ENCODE assay signal across 28 mouse cellular contexts in the genomic region with DNA sequence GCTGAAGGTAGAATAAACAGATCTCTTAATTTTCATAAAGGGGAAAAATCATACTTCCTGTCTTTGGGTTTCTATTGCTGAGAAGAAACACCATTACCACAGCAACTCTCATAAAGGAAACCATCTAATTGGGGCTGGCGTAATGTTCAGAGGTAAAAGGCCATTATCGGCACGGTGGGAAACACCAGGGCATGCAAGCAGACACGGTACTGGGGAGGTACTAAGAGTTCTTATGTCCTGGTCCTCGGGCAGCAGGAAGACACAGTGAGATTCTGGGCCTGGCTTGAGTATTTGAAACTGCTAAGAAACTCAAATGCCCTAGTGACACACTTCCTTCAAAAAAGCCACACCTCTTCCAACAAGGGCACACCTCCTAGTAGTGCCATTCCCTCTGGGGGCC. TPM values are rescaled to one million over a fixed set of nuclear protein-coding genes. Genes with fewer than 3 reads are reported as not detected.
DNase-seq lines count a peak whose midpoint lies in the region; TF ChIP-seq lines count a peak whose summit lies in the region.
"Had no signal": no experiment of that assay in that cellular context is flagged by ENCODE, and none has a peak within 500 bp of the region (broad histone marks: within the 10 kb centered on the region; RNA-seq: fewer than 3 reads in every experiment).

No protein-coding gene starts in this region.

- H3K4me1 ChIP-seq in spleen, adult 2 months (ENCODE audit: control insufficient read depth, insufficient read depth, insufficient read length), result no peaks in the 10 kb centered on the region; the same call in none of the 2 replicates
- H3K4me1 ChIP-seq: embryonic facial prominence, embryonic 13.5 days; forebrain, embryonic 12.5 days; heart, embryonic 10.5 days; intestine, embryonic 15.5 days; neural tube, embryonic 13.5 days had no signal

- TF ChIP-seq POLR2A in spleen, adult 2 months (IDR thresholded peaks at IDR 0.05; ENCODE audit: low read depth, low read length), result no peak

- H3K4me3 ChIP-seq in spleen, adult 2 months (ENCODE audit: extremely low read depth, insufficient read depth, insufficient read length), result 0 out of 2 replicates have a peak overlapping the region, but pooled peaks have one; percentile 0
- H3K4me3 ChIP-seq in layer of hippocampus, adult 2 months, result no peak overlapping the region
- H3K4me3 ChIP-seq: embryonic facial prominence, embryonic 13.5 days; erythroblast, embryonic 14.5 days; forebrain, embryonic 12.5 days; gastrocnemius, adult 2 months; heart, embryonic 10.5 days; intestine, embryonic 15.5 days; neural tube, embryonic 13.5 days had no signal

- H3K27me3 ChIP-seq in spleen, adult 2 months (ENCODE audit: control insufficient read depth, insufficient read depth, low read length), result no peaks in the 10 kb centered on the region
- H3K27me3 ChIP-seq: embryonic facial prominence, embryonic 13.5 days; forebrain, embryonic 12.5 days; intestine, embryonic 15.5 days; neural tube, embryonic 13.5 days had no signal

- TF ChIP-seq CTCF in spleen, adult 2 months (IDR thresholded peaks at IDR 0.05; ENCODE audit: extremely low read depth, insufficient read depth, insufficient read length, insufficient replicate concordance), result no peak
- no peak for TF ChIP-seq CTCF in layer of hippocampus, adult 2 months (conservative IDR thresholded peaks at IDR 0.05)

- no peaks in the 10 kb centered on the region for H3K36me3 ChIP-seq in spleen, adult 2 months (ENCODE audit: control insufficient read depth, insufficient read depth, low read length)
- H3K36me3 ChIP-seq: embryonic facial prominence, embryonic 13.5 days; forebrain, embryonic 12.5 days; intestine, embryonic 15.5 days; neural tube, embryonic 13.5 days had no signal

- H3K27ac ChIP-seq in spleen, adult 2 months (ENCODE audit: insufficient read depth, low read length), result peak overlapping the region; percentile 56
- no peak overlapping the region for H3K27ac ChIP-seq in layer of hippocampus, adult 2 months
- H3K27ac ChIP-seq: embryonic facial prominence, embryonic 13.5 days; forebrain, embryonic 12.5 days; gastrocnemius, adult 2 months; heart, embryonic 10.5 days; hindbrain, embryonic 14.5 days; intestine, embryonic 15.5 days; neural tube, embryonic 13.5 days had no signal

- 61% methylated on average over 5 of the region's 5 CpGs for WGBS in spleen, adult 2 months

- peak in 1 of 2 experiments; percentile 30 for DNase-seq in spleen, adult 2 months (ENCODE audit: low read depth in 1 of 2, low spot score in 2 of 2)
- no peak for DNase-seq in spleen, adult 18-20 months
- peak; percentile 13 for DNase-seq in ES-CJ7 (ENCODE audit: low read depth, low spot score)
- DNase-seq in naive thymus-derived CD4-positive, alpha-beta T cell, adult 2 months (ENCODE audit: low read depth), result peak; percentile 11
- DNase-seq in layer of hippocampus, postnatal 25 days (ENCODE audit: extremely low spot score in 1 of 2, low spot score in 1 of 2), result no peak
- DNase-seq in layer of hippocampus, adult 2 months (ENCODE audit: low spot score in 2 of 2), result no peak
- DNase-seq in c-Kit-positive CD71-positive TER-119-positive erythroid progenitor cells, embryonic 14.5 days (ENCODE audit: low spot score), result no peak
- DNase-seq: adrenal gland, postnatal 14 days; cerebellum, adult 8-10 months; cerebellum, postnatal 36 days; embryo, embryonic 11 days; gastrocnemius, adult 2 months; heart, postnatal 4 days; kidney, adult 9 months; kidney, postnatal 14 days; layer of hippocampus, postnatal 36 days; liver, postnatal 0 days; lung, postnatal 10 days; midbrain, embryonic 14.5 days; thymus, adult 18-20 months; thymus, postnatal 4 days had no signal

RNA-seq across cellular contexts. Expression of gene Cpped1, which starts 12.8 kb away (rescaled TPM):
- 4.3 and 4.4 TPM in 2 replicates for polyA plus RNA-seq in spleen, adult 2 months (2012; rRNA removed)
- total RNA-seq in layer of hippocampus, postnatal 25 days (2021), result 10 to 100 TPM; 30.5 to 34.1 TPM
- total RNA-seq in layer of hippocampus, adult 2 months (2021), result 10 to 100 TPM; 32.9 to 36.3 TPM

Comparison
In these comparisons a context has a peak if more than half of its experiments do, and no peak if none do; other contexts are left out.
1. DNase-seq: peak in ES-CJ7 (single experiment) and naive thymus-derived CD4-positive, alpha-beta T cell, adult 2 months (single experiment); none in spleen, adult 18-20 months (0 of 2), layer of hippocampus, postnatal 25 days (0 of 2), layer of hippocampus, adult 2 months (0 of 2) and c-Kit-positive CD71-positive TER-119-positive erythroid progenitor cells, embryonic 14.5 days (single experiment).